Mouse (Mus musculus) E14TG2a.4 (cell line): Measurements from ENCODE around the gene Aars2.
A peak's percentile ranks its signal among the peaks of the same experiment; 100 is the strongest.

Experiments
- H3K27me3 ChIP-seq: 2 replicates; pipeline ENCODE4 v1.6.1; 2014; ENCODE audit warnings: low read length, control low read depth; ENCODE audit not compliant: insufficient read depth
- H3K36me3 ChIP-seq: 2 replicates; pipeline ENCODE4 v1.6.1; 2014; ENCODE audit warnings: low read length, control low read depth; ENCODE audit not compliant: insufficient read depth
- H3K4me1 ChIP-seq: replicated peaks from 2 replicates; pipeline ENCODE4 v1.6.1; 2014; ENCODE audit warnings: low read depth, low read length, control low read depth
- H3K4me3 ChIP-seq: replicated peaks from 2 replicates; pipeline ENCODE4 v1.5.1; 2014; ENCODE audit warnings: mild to moderate bottlenecking, low read length
- H3K9me3 ChIP-seq: 2 replicates; pipeline ENCODE4 v1.6.1; 2014; ENCODE audit warnings: low read length, control low read depth
- CTCF ChIP-seq: conservative IDR thresholded peaks from 2 replicates; pipeline ENCODE4 v1.5.1; 2014; ENCODE audit warnings: low read length
- NANOG ChIP-seq: IDR thresholded peaks from 2 replicates; pipeline ENCODE4 v1.6.1; 2014; ENCODE audit warnings: borderline replicate concordance, low read length, mixed read lengths
- POU5F1 ChIP-seq: IDR thresholded peaks from 2 replicates; pipeline ENCODE4 v1.6.1; 2014; ENCODE audit warnings: low read length, borderline replicate concordance

Gene Aars2

GRCm38 (mm10) chr17:45518766-45519475 is 12.3 kb downstream of the Aars2 start:
- Histone ChIP-seq H3K9me3 (no peaks in the 10 kb centered on the region), H3K36me3 (peaks cover 67% of the 10 kb centered on the region), H3K4me1 (peaks cover 85% of the 10 kb centered on the region), H3K4me3 (no peak overlapping the region), H3K27me3 (peaks cover 3% of the 10 kb centered on the region)
- TF ChIP-seq POU5F1 (no peak), NANOG (no peak), CTCF (no peak)

- Histone ChIP-seq H3K4me1 (peaks cover 79% of the 10 kb centered on the region), H3K9me3 (no peaks in the 10 kb centered on the region), H3K4me3 (no peak overlapping the region), H3K36me3 (peaks cover 59% of the 10 kb centered on the region), H3K27me3 (peaks cover 14% of the 10 kb centered on the region)
- TF ChIP-seq NANOG (no peak), POU5F1 (no peak), CTCF (no peak)
Measured at GRCm38 (mm10) chr17:45520136-45520535, 13.5 kb downstream of the Aars2 start.

GRCm38 (mm10) chr17:45523263-45523662 is 16.6 kb downstream of the Aars2 start, which contains the start of gene Tcte1:
Tcte1 (plus strand) TSS chr17:45523434.
- Histone ChIP-seq H3K27me3 (peaks cover 14% of the 10 kb centered on the region), H3K36me3 (peaks cover 33% of the 10 kb centered on the region), H3K9me3 (no peaks in the 10 kb centered on the region), H3K4me1 (peaks cover 67% of the 10 kb centered on the region), H3K4me3 (peak within 1 kb of the TSS; percentile 77)
- TF ChIP-seq CTCF (no peak), NANOG (no peak), POU5F1 (no peak)

DNA sequence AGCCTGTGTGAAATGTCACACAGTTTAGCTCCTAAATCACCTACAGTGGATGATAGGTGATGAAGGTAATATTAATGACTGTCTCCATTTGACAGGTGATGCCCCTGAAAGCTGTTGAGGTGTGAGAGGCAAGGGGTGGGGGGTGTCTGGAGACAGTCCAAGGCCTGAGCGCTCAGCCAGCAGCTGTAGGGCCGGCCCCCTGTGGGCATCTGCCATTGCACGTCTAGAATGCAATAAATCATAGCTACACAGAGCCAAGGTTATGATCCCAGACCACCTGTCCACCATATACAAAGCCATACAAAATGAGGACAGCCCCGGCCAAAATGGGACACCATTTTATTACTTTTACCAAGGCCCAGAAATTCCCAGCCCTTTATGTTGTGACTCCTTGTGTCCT is 18.3 kb downstream of the Aars2 start:
- Histone ChIP-seq H3K4me3 (no peak overlapping the region), H3K4me1 (peaks cover 58% of the 10 kb centered on the region)
- TF ChIP-seq POU5F1 (no peak), CTCF (no peak), NANOG (no peak)

DNA sequence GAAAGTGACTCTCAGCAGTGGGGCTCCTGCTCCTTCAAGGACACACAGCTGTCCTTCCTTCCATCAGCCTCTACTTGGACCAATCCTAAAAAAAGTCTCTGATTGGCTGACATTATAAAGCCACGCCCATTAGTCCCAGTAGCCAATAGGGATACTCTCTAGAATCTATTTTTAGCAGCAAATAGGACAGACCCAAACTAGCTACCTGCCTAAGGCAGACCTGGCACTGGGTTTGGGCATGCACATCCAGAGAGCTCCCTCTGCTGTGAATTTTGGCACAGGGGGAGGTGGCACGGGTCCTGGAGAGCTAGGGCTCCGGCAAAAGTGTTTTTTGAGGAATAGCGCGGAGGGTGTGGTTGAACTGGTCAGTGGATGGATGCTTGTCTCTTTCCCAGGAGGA is 19.9 kb downstream of the Aars2 start:
- Histone ChIP-seq H3K4me1 (peaks cover 60% of the 10 kb centered on the region), H3K36me3 (peaks cover under 1% of the 10 kb centered on the region), H3K27me3 (peaks cover 29% of the 10 kb centered on the region), H3K4me3 (peak overlapping the region; percentile 63), H3K9me3 (no peaks in the 10 kb centered on the region)
- TF ChIP-seq NANOG, result no peak
- TF ChIP-seq CTCF, result no peak
- no peak for TF ChIP-seq POU5F1

More for the DNA sequence above, 18.3 kb downstream of the Aars2 start:
- H3K27me3 ChIP-seq, result peaks cover 21% of the 10 kb centered on the region
- H3K9me3 ChIP-seq, result no peaks in the 10 kb centered on the region
- peaks cover 16% of the 10 kb centered on the region for H3K36me3 ChIP-seq

DNA sequence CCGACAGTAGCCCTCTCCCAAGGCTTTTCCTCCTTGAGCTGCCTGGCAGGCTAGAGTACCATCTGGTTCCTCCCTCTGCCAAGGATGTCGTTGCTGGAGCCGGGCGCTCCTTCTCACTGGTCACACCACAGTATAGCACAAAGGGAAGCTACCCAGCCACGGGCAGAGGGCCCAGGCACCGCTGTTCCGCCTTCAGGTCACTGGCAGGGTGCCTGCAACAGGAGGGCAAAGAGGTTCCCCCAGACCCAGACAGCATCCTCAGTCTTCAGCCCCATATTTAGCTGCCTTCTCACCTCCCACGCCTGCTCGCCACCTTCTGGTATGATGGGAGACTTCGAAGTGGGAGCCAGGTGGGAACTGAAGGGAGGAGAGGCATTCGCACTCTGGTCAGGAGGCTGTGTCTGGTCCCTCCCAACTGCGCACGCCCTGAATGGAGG is 23.7 kb downstream of the Aars2 start:
- H3K9me3 ChIP-seq, result no peaks in the 10 kb centered on the region
- TF ChIP-seq CTCF (no peak), NANOG (no peak), POU5F1 (no peak)
- no peaks in the 10 kb centered on the region for H3K36me3 ChIP-seq
- peaks cover 52% of the 10 kb centered on the region for H3K27me3 ChIP-seq
- H3K4me1 ChIP-seq, result peaks cover 45% of the 10 kb centered on the region
- peak overlapping the region; percentile 51 for H3K4me3 ChIP-seq

- H3K4me3 ChIP-seq, result no peak overlapping the region
- peaks cover 35% of the 10 kb centered on the region for H3K4me1 ChIP-seq
- no peaks in the 10 kb centered on the region for H3K9me3 ChIP-seq
- H3K27me3 ChIP-seq, result peaks cover 74% of the 10 kb centered on the region
- TF ChIP-seq CTCF, result no peak
- no peak for TF ChIP-seq NANOG
- TF ChIP-seq POU5F1, result no peak
- H3K36me3 ChIP-seq, result no peaks in the 10 kb centered on the region
Measured at GRCm38 (mm10) chr17:45532896-45533295, 26.3 kb downstream of the Aars2 start.

GRCm38 (mm10) chr17:45536264-45536663 is 29.6 kb downstream of the Aars2 start:
- H3K9me3 ChIP-seq, result no peaks in the 10 kb centered on the region
- TF ChIP-seq POU5F1 (no peak), NANOG (no peak), CTCF (no peak)
- H3K4me1 ChIP-seq, result peaks cover 37% of the 10 kb centered on the region
- no peak overlapping the region for H3K4me3 ChIP-seq
- H3K27me3 ChIP-seq, result peaks cover 91% of the 10 kb centered on the region
- no peaks in the 10 kb centered on the region for H3K36me3 ChIP-seq

DNA sequence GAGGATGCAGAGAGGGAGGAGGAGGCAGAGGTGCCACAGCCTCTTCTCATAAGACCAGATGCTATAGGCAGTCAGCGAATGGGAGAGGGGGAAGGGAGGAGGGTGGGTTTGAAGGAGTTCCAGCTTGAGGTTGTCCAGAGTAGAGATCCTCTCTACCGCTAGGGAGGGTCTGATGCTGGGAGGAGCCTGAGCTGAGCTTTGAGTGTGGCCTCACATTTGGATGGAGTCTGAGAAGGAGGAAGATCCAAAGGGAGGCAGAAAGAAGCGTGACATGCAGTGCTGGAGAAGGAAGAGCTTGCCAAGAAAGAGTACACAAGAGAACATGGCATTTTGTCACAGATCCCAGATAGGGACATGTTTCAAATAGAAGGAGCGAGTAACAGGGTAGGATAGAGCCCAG is 31.8 kb downstream of the Aars2 start:
- Histone ChIP-seq H3K9me3 (no peaks in the 10 kb centered on the region), H3K4me3 (no peak overlapping the region), H3K27me3 (peaks cover 90% of the 10 kb centered on the region), H3K4me1 (peaks cover 40% of the 10 kb centered on the region), H3K36me3 (no peaks in the 10 kb centered on the region)
- TF ChIP-seq NANOG (no peak), CTCF (no peak), POU5F1 (no peak)
